Mouse (Mus musculus) liver, embryonic 14.5 days (tissue): ENCODE data around the gene Ctsg.

Source experiments
- CTCF ChIP-seq: IDR thresholded peaks from 2 replicates; pipeline ENCODE4 v1.5.1; 2016; ENCODE audit warnings: antibody characterized with exemption, low read depth, control low read depth
- EP300 ChIP-seq: IDR thresholded peaks from 2 replicates; pipeline ENCODE4 v1.6.1; 2016; ENCODE audit warnings: antibody characterized with exemption, low read depth

GRCm38 (mm10) chr14:56102386-56102785 lies at the start of gene Ctsg:
- TF ChIP-seq EP300 (no peak), CTCF (no peak)
